ENCODE assay signal across 8 mouse cellular contexts in the genomic region with DNA sequence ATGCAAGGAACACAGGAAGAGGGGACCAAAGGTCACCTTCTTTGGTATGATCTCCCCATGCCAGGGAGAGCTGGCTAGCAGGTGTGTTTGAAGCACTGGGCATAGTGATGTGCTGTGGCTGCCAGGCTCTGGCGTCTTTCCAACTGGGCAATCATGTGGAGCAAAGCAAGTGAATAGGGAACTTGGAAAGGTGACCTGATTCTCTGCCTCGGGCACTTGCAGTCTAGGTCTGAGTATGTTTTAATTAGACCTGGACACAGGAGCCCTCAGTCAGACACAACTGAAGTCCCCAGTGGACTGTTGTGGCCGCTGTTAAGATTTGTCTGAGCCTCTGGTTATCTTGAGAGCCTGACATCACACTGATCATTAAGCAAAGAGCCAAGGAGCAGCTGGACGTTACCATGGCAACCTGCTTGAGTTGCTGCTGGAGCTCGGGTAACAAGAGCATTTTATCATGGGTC.
DNase-seq lines count a peak whose midpoint lies in the region; ATAC-seq and TF ChIP-seq lines count a peak whose summit lies in the region.

No protein-coding gene starts in this region.

- no peak for TF ChIP-seq POLR2A in lung, adult 2 months (IDR thresholded peaks at IDR 0.05; ENCODE audit: borderline replicate concordance, extremely low read depth, low read depth, low read length)

- H3K9me3 ChIP-seq in intestine, embryonic 16.5 days (ENCODE audit: control insufficient read depth, low read length): no peaks in the 10 kb centered on the region
- H3K9me3 ChIP-seq in liver, embryonic 13.5 days (replicated peaks): no peaks in the 10 kb centered on the region
- no peaks in the 10 kb centered on the region for H3K9me3 ChIP-seq in neural tube, embryonic 13.5 days

- ATAC-seq in intestine, embryonic 16.5 days: peak; percentile 82
- peak; percentile 81 for ATAC-seq in liver, embryonic 13.5 days (ENCODE audit: low read depth)
- peak; percentile 92 for ATAC-seq in neural tube, embryonic 13.5 days (ENCODE audit: low read depth)

- no peak overlapping the region for H3K9ac ChIP-seq in intestine, embryonic 16.5 days (ENCODE audit: low read depth, low read length)
- H3K9ac ChIP-seq in liver, embryonic 13.5 days: peak overlapping the region; percentile 47
- no peak overlapping the region for H3K9ac ChIP-seq in neural tube, embryonic 13.5 days

- WGBS in lung, adult 2 months: 25% methylated on average over 5 of the region's 5 CpGs
- 16% methylated on average over 5 of the region's 5 CpGs for WGBS in intestine, embryonic 16.5 days
- WGBS in liver, embryonic 13.5 days (ENCODE audit: insufficient replicate concordance): 35% methylated on average over 5 of the region's 5 CpGs
- 6% methylated on average over 5 of the region's 5 CpGs for WGBS in neural tube, embryonic 13.5 days

- TF ChIP-seq CTCF in lung, adult 2 months (IDR thresholded peaks at IDR 0.05; ENCODE audit: insufficient read depth, low read length): no peak

- no peaks in the 10 kb centered on the region for H3K27me3 ChIP-seq in intestine, embryonic 16.5 days (replicated peaks; ENCODE audit: control insufficient read depth, insufficient read depth, low read length)
- H3K27me3 ChIP-seq in liver, embryonic 13.5 days: no peaks in the 10 kb centered on the region
- no peaks in the 10 kb centered on the region for H3K27me3 ChIP-seq in neural tube, embryonic 13.5 days

- no peak overlapping the region for H3K27ac ChIP-seq in intestine, embryonic 16.5 days (ENCODE audit: low read length)
- H3K27ac ChIP-seq in liver, embryonic 13.5 days: peak overlapping the region; percentile 95
- H3K27ac ChIP-seq in neural tube, embryonic 13.5 days (replicated peaks): peak overlapping the region; percentile 87

- H3K4me3 ChIP-seq in lung, adult 2 months (replicated peaks; ENCODE audit: extremely low read depth, low read depth, low read length): no peak overlapping the region
- no peak overlapping the region for H3K4me3 ChIP-seq in intestine, embryonic 16.5 days (ENCODE audit: low read length)
- H3K4me3 ChIP-seq in liver, embryonic 13.5 days (replicated peaks): peak overlapping the region; percentile 29
- H3K4me3 ChIP-seq in neural tube, embryonic 13.5 days: no peak overlapping the region

- no peaks in the 10 kb centered on the region for H3K4me1 ChIP-seq in lung, adult 2 months (ENCODE audit: control insufficient read depth, insufficient read depth, low read length)
- H3K4me1 ChIP-seq in intestine, embryonic 16.5 days (ENCODE audit: control insufficient read depth, insufficient read depth, low read length): peaks cover 10% of the 10 kb centered on the region
- H3K4me1 ChIP-seq in liver, embryonic 13.5 days (replicated peaks): peaks cover 41% of the 10 kb centered on the region
- peaks cover 31% of the 10 kb centered on the region for H3K4me1 ChIP-seq in neural tube, embryonic 13.5 days (replicated peaks)

- H3K4me2 ChIP-seq in intestine, embryonic 16.5 days (ENCODE audit: low read depth, low read length): no peak overlapping the region
- peak overlapping the region; percentile 61 for H3K4me2 ChIP-seq in liver, embryonic 13.5 days
- peak overlapping the region; percentile 36 for H3K4me2 ChIP-seq in neural tube, embryonic 13.5 days

- DNase-seq in lung, adult 18-20 months: peak; percentile 37 to 58
- DNase-seq in lung, adult 2 months: no peak
- DNase-seq in embryo, embryonic 9.5 days (ENCODE audit: extremely low spot score): peak; percentile 76
- DNase-seq in heart, adult 11 months: peak; percentile 98
- DNase-seq in liver, embryonic 13.5 days: peak; percentile 66
- no peak for DNase-seq in spleen, postnatal 14 days (ENCODE audit: low spot score in 2 of 2)

- no peaks in the 10 kb centered on the region for H3K36me3 ChIP-seq in intestine, embryonic 16.5 days (ENCODE audit: control insufficient read depth, insufficient read depth, low read length)
- no peaks in the 10 kb centered on the region for H3K36me3 ChIP-seq in liver, embryonic 13.5 days
- no peaks in the 10 kb centered on the region for H3K36me3 ChIP-seq in neural tube, embryonic 13.5 days

Comparison
In these comparisons a context has a peak if more than half of its experiments do, and no peak if none do; other contexts are left out.
1. DNase-seq: peak in lung, adult 18-20 months (2 of 2), embryo, embryonic 9.5 days (single experiment), heart, adult 11 months (single experiment) and liver, embryonic 13.5 days (single experiment); none in lung, adult 2 months (single experiment) and spleen, postnatal 14 days (0 of 2).
2. Peak in every context shown above with its lines, with median percentiles within 50 percentile points of each other: ATAC-seq.